Mouse (Mus musculus) adipocyte (in vitro differentiated cells): ENCODE measurements around the gene Bfar.
"Not testable (repeated sequence)": the region's sequence is repeated elsewhere in the genome, so short reads cannot be mapped to it uniquely, and the experiment has no call there.

Experiments
- DNase-seq: peaks from one replicate; pipeline ENCODE4 v3.0.0-alpha.2; 2016; ENCODE audit warnings: low spot score

Bfar gene

DNA sequence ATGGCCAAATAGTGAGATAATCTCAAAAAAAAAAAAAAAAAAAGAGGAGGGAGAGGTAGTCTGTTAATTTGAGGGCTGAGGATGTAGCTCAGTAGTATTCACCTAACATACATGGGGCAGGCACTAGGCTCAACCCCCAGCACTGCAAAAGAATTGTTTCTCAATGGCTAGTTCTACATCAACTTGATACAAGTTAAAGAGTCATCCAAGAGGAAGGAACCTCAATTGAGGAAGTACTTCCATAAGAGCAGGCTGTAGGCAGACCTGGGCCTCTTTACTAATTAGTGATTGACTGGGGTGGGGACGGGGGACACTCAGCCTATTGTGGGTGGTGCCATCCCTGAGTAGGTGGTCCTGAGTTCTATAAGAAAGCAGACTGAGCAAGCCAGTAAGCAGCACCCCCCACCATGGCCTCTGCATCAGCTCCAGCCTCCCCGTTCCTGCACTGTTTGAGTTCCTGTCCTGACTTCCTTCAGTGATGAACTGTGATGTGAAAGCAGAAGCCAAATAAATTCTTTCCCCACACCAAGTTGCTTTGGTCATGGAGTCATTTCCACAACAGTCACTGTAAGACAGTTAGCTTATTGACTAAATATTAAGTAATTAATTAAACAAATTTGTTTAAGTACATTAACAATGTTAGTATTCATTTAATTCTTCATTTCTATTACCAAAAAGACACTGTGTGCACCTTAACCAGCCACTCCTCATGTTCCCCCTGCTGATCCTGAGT, 45.3 kb downstream of the Bfar start:
- DNase-seq: no peak

DNA sequence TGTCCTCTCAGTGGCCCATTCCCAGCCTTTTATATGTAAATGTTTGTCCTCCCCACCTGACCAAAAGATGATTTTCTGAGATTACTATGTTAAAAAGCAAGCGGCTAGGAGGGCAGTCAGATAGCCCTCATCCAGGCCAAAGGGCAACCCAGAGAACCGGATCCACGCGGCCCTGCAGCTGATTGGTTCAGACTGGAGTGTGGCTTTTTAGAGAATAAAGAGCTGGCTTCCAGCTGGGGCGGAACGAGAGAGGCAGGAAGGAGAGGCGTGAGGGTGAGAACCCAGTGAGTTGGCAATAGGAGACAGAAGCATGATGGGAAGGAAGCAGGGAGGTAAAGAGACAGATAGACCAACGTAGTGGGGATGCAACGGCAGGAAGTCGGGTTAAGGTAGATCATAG, 51.3 kb downstream of the Bfar start:
- no peak for DNase-seq

GRCm38 (mm10) chr16:13727811-13728335, 56.2 kb downstream of the Bfar start:
- no peak for DNase-seq

GRCm38 (mm10) chr16:13729428-13729827, 57.8 kb downstream of the Bfar start:
- no peak for DNase-seq

DNA sequence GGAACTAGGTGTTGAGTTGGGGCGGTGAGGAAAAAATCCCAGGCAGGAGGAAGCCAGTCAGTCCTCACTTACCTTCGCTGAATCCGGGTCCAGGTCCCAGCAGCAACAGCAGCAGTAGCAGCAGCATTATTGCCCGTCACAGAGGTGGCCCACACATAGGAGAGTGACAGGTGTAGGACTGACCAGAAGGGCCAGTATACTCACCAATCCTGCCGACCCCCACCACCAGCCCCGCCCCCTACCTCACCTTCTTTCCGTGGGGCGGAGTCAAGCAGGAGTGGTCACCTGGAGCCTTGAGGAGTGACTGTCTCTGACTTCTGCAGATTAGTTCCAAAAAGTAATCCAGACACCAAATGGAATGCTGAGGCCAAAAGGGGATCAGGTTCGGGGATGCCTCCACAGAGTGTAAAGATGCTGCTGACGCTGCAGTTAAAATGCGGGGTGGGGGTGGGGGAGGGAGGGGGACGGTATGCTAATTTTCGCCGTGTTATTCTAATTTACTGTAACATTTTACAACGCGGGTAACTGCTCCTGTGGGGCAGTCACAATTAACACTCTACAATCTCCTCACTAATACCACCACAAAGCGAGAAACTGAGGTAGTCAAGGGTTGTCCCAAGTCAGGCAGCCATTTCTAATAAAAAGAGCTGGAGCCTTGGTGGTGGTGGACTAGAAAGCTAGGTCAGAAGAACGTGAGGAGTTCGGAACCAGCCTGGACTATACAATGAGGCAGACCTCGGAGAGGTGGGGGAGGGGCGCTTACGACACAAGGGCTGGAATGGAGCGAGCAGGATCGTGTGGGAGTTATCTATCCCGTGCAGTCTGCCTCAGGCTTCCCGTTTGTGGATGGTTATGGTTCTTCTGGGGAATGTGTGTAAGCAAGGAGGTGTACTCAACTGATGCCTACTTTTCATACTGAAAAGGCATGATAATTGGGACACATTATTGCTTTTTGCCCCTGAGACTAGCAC, 58.9 kb downstream of the Bfar start, which contains the start of gene Pla2g10:
TSS of gene Pla2g10 (minus strand) at position 699 of the 971 bp plus-strand sequence.
- DNase-seq: no peak

GRCm38 (mm10) chr16:13732786-13733185, 61.1 kb downstream of the Bfar start:
- no peak for DNase-seq

DNA sequence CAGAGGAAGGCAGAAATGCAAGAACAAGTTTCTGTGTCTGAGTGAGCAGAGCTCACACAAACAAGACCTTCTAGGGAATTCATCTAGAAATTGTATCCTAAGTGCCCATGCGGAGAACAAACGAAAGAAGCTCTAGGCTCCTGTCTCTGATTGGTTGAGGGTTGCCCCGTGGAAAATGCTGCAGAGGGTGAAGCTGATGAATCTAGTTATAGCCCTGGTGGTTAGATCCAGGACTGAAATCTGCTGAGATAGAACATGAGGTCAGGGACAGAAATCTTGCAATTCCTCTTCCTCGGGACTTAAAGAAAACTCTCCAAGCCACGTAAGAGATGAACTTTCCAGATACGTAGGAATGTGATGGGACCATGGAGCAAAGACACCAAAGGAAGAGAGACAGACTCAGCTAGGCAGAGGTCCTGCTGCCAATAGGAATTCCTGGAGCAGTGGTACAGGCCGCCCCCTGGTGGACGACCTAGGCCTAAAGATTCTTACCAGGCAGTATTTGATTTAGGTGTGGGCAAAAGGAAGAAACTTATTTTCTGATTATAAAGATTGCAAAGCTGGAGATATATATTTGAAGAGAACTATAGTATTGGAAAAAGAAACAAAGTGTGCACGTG, 62.0 kb downstream of the Bfar start:
- peak; percentile 87 for DNase-seq

DNA sequence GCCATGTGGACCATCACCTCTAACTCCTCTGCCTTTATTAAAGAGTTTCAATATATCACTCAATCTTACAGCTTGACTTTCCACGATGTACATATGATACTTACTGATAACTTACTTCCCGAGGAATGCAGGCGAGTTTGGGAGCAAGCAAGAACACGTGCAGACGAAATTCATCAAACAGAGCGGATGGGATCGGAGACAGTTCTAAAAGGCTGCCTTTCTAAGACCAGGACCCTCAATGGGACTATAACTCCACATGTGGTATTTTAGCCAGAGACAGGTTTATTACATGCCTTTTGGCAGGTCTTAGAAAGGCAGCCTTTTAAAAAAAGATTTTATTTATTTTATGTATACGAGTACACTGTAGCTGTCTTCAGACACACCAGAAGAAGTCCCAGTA, 64.3 kb downstream of the Bfar start:
- DNase-seq: no peak

GRCm38 (mm10) chr16:13739044-13739443, 67.4 kb downstream of the Bfar start:
- not testable (repeated sequence) for DNase-seq

DNA sequence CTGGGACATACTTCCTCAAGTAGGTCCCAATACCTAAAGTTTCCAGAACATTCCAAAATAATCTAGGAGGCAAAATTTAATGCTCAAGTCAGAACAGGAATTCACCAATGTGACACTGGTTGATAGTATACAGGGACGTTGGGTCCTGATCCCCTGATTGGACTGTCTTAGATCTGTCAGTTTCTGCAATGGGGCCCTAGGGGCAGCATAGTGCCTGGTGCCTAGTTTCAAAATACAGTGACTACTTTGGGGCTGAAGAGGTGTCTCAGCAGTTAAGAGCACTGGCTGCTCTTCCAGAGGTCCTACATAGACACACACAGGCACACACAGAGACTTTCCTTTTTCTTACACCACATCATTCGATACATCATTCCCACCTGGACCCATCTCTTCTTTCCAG, 69.2 kb downstream of the Bfar start:
- DNase-seq: no peak

DNA sequence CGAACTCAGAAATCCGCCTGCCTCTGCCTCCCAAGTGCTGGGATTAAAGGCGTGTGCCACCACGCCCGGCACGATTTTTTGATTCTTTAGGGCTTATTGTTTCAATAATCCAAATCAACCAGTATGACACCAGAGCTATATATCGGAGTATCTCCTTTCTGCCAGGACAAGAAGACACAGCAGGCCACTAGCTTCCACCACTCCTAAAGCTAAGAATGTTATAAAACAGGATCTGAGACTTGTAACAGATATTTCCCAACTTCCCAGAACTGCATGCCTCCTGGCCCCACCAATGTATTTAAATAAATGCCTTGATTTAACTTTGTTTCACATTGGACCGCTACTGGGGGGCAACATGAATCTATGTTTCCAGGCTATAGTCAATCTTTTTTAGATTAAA, 76.0 kb downstream of the Bfar start:
- DNase-seq: no peak

- no peak for DNase-seq
Measured at GRCm38 (mm10) chr16:13748124-13748523, 76.5 kb downstream of the Bfar start.

- not testable (repeated sequence) for DNase-seq
Measured at GRCm38 (mm10) chr16:13748813-13749212, 77.2 kb downstream of the Bfar start.

GRCm38 (mm10) chr16:13749306-13749705, 77.6 kb downstream of the Bfar start:
- DNase-seq: no peak

- DNase-seq: no peak
Measured at GRCm38 (mm10) chr16:13749981-13750380, 78.3 kb downstream of the Bfar start.

GRCm38 (mm10) chr16:13750626-13751025, 79.0 kb downstream of the Bfar start:
- DNase-seq: no peak
